Mouse (Mus musculus) bone marrow, adult 2 months (tissue): ENCODE data around the gene Tnk1.

Experiments used
- CTCF ChIP-seq: fragments of 200-500 bp; IDR thresholded peaks from 2 replicates; pipeline ENCODE4 v1.5.1; 2011; ENCODE audit warnings: low read length, control low read depth; ENCODE audit not compliant: control insufficient read depth, insufficient read depth
- POLR2A ChIP-seq: fragments of 200-500 bp; IDR thresholded peaks from 2 replicates; pipeline ENCODE4 v1.6.1; 2011; ENCODE audit warnings: low read depth, mild to moderate bottlenecking, control low read depth, low read length, borderline replicate concordance; ENCODE audit not compliant: control insufficient read depth

DNA sequence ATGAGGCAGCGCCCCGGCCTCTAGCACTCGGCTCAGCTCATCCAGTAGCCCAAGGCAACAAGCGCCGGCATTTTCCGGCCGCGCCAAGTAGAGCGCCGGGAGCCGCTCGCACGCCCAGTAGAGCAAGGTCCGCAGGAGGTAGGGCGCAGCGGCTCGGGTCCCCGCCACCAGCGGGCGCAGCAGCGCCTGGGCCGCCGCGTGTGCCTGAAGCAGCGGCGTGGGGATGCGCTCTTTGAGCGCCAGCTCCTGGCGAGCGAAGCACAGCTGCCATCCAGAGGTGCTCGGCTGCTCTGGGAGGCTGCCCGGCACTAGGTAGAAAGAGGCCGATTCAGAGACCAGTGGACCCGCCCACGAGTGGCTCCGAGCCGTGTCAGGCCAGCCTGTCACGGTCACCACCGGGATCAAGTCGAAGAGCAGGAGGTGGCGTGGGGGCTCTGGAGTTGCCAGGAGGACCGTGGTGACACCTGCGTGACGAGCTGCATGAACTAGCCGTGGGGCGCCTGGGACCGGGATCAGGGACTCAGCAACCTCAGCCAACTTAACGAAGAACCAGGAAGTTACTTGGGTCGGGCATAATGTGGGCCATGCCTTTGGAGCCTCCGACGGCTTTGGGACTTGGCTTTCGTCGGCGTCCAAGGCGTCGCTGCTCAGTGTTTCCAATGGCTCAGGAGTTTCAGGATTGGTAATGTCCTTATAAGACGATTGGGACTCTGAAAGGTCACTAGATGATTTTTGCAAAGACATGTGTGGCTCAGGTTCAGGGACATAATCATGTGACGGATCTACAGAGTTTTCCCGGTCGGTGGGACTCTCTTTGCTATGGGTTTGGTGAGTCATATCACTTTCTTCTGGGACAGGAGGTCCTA is 54.5 kb downstream of the Tnk1 start:
- TF ChIP-seq POLR2A, result no peak
- peak; percentile 65; the same call in 1 of the 2 replicates for TF ChIP-seq CTCF
